ENCODE assay signal across 16 mouse cellular contexts in the genomic region with DNA sequence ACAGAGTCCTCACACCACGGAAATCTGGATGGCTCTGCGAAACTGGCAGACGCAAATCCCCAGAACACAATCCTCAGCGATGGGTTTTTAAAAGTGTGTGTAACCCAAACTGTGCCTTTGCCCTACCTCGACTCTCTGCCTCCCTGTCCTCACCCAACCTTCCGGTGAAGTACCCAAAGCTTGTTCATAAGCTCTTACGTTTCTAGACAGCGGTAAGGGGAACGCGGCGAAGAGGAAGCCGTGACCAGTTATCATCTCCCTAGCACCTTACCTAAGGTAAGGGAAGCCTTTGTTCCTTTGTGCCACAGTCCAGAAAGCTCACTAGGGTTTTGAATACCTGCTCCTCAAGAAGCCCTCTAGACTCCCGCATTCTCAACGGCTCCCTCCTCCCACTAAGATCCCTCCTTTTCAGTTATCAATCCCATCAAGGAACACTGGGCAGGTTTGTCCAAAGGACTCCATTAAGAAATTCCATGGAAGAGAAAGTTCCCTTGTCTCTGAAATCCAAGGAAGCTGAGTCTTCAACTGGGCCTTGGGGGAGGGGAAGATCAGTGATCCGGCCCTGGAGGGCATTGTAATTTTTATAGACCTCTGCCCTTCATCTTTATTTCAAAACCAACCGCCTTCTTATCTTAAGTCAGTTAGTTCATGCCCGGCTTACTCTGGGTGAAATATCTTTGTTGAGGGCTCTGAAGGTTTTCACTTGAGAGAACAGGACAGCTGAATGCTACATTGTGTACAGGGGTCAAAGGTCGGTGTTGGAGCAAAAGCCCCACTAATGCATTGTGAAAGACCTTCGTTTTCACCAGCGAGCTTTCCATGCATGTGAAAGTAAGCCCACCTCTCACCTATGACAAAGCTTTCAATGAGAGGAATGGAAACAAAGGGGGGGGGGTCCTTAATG.
DNase-seq lines count a peak whose midpoint lies in the region; ATAC-seq lines count a peak whose summit lies in the region.
"Had no signal": no experiment of that assay in that cellular context is flagged by ENCODE, and none has a peak within 500 bp of the region (broad histone marks: within the 10 kb centered on the region; RNA-seq: fewer than 3 reads in every experiment).

No protein-coding gene starts in this region.

- no peak overlapping the region for H3K4me3 ChIP-seq in heart, embryonic 11.5 days (ENCODE audit: low read depth, low read length)
- no peak overlapping the region for H3K4me3 ChIP-seq in heart, embryonic 12.5 days
- no peak overlapping the region for H3K4me3 ChIP-seq in neural tube, embryonic 11.5 days (ENCODE audit: low read depth, low read length)
- H3K4me3 ChIP-seq in neural tube, embryonic 15.5 days (replicated peaks), result no peak overlapping the region
- no peak overlapping the region for H3K4me3 ChIP-seq in intestine, embryonic 16.5 days (ENCODE audit: low read length)
- H3K4me3 ChIP-seq: hindbrain, embryonic 15.5 days had no signal

- peak; percentile 24 for DNase-seq in neural tube, embryonic 11.5 days (ENCODE audit: low spot score)
- no peak for DNase-seq in MN1 (ENCODE audit: low spot score)
- no peak for DNase-seq in gastrocnemius, postnatal 10 days
- no peak for DNase-seq in spleen, postnatal 14 days (ENCODE audit: low spot score in 2 of 2)
- DNase-seq: adrenal gland, postnatal 36 days; cerebellum, adult 2 months; gastrocnemius, postnatal 36 days; heart, postnatal 14 days; kidney, adult 2 months; thymus, adult 2 months had no signal

- no peak overlapping the region for H3K27ac ChIP-seq in heart, embryonic 11.5 days (ENCODE audit: low read depth, low read length)
- H3K27ac ChIP-seq in heart, embryonic 12.5 days (ENCODE audit: poor library complexity, severe bottlenecking), result no peak overlapping the region
- H3K27ac ChIP-seq in neural tube, embryonic 11.5 days (ENCODE audit: low read depth, low read length), result no peak overlapping the region
- no peak overlapping the region for H3K27ac ChIP-seq in neural tube, embryonic 15.5 days (replicated peaks)
- H3K27ac ChIP-seq in intestine, embryonic 16.5 days (ENCODE audit: low read length), result no peak overlapping the region
- H3K27ac ChIP-seq: hindbrain, embryonic 15.5 days had no signal

- no peaks in the 10 kb centered on the region for H3K9me3 ChIP-seq in heart, embryonic 11.5 days (replicated peaks; ENCODE audit: control insufficient read depth, low read length)
- no peaks in the 10 kb centered on the region for H3K9me3 ChIP-seq in heart, embryonic 12.5 days (replicated peaks)
- H3K9me3 ChIP-seq in neural tube, embryonic 11.5 days (ENCODE audit: control insufficient read depth, low read length), result no peaks in the 10 kb centered on the region
- no peaks in the 10 kb centered on the region for H3K9me3 ChIP-seq in neural tube, embryonic 15.5 days (replicated peaks)
- H3K9me3 ChIP-seq in intestine, embryonic 16.5 days (ENCODE audit: control insufficient read depth, low read length), result no peaks in the 10 kb centered on the region
- H3K9me3 ChIP-seq: hindbrain, embryonic 15.5 days had no signal

- ATAC-seq in heart, embryonic 11.5 days (replicated peaks; ENCODE audit: insufficient number of reproducible peaks, low FRiP score, low TSS enrichment), result no peak
- ATAC-seq in heart, embryonic 12.5 days (ENCODE audit: insufficient number of reproducible peaks, low FRiP score), result no peak
- ATAC-seq in neural tube, embryonic 11.5 days (ENCODE audit: insufficient read depth, low FRiP score, low TSS enrichment), result no peak
- no peak for ATAC-seq in neural tube, embryonic 15.5 days (ENCODE audit: low FRiP score)
- ATAC-seq in intestine, embryonic 16.5 days, result peak; percentile 74

- WGBS in heart, embryonic 11.5 days (ENCODE audit: insufficient replicate concordance), result 74% methylated on average over 20 of the region's 20 CpGs
- WGBS in heart, embryonic 12.5 days, result 77% methylated on average over 20 of the region's 20 CpGs
- 65% methylated on average over 20 of the region's 20 CpGs for WGBS in neural tube, embryonic 11.5 days
- WGBS in neural tube, embryonic 15.5 days, result 56% methylated on average over 20 of the region's 20 CpGs
- 75% methylated on average over 20 of the region's 20 CpGs for WGBS in intestine, embryonic 16.5 days

- H3K27me3 ChIP-seq in heart, embryonic 11.5 days (ENCODE audit: control insufficient read depth, insufficient read depth, low read length), result no peaks in the 10 kb centered on the region
- H3K27me3 ChIP-seq in heart, embryonic 12.5 days (replicated peaks), result no peaks in the 10 kb centered on the region
- H3K27me3 ChIP-seq in neural tube, embryonic 11.5 days (ENCODE audit: control insufficient read depth, insufficient read depth, low read length), result no peaks in the 10 kb centered on the region
- H3K27me3 ChIP-seq in neural tube, embryonic 15.5 days (replicated peaks), result no peaks in the 10 kb centered on the region
- no peaks in the 10 kb centered on the region for H3K27me3 ChIP-seq in intestine, embryonic 16.5 days (replicated peaks; ENCODE audit: control insufficient read depth, insufficient read depth, low read length)
- H3K27me3 ChIP-seq: hindbrain, embryonic 15.5 days had no signal

- no peaks in the 10 kb centered on the region for H3K36me3 ChIP-seq in heart, embryonic 11.5 days (ENCODE audit: control insufficient read depth, insufficient read depth, low read length)
- H3K36me3 ChIP-seq in heart, embryonic 12.5 days, result no peaks in the 10 kb centered on the region; the same call in 1 of the 2 replicates
- no peaks in the 10 kb centered on the region for H3K36me3 ChIP-seq in neural tube, embryonic 11.5 days (ENCODE audit: control insufficient read depth, insufficient read depth, low read length)
- no peaks in the 10 kb centered on the region for H3K36me3 ChIP-seq in neural tube, embryonic 15.5 days
- no peaks in the 10 kb centered on the region for H3K36me3 ChIP-seq in intestine, embryonic 16.5 days (ENCODE audit: control insufficient read depth, insufficient read depth, low read length)
- H3K36me3 ChIP-seq: hindbrain, embryonic 15.5 days had no signal

- no peak overlapping the region for H3K4me2 ChIP-seq in heart, embryonic 11.5 days
- H3K4me2 ChIP-seq in heart, embryonic 12.5 days, result no peak overlapping the region
- H3K4me2 ChIP-seq in neural tube, embryonic 11.5 days (ENCODE audit: low read depth), result no peak overlapping the region
- H3K4me2 ChIP-seq in neural tube, embryonic 15.5 days, result no peak overlapping the region
- H3K4me2 ChIP-seq in intestine, embryonic 16.5 days (ENCODE audit: low read depth, low read length), result no peak overlapping the region
- H3K4me2 ChIP-seq: hindbrain, embryonic 15.5 days; liver, embryonic 11.5 days had no signal

- peaks cover 34% of the 10 kb centered on the region for H3K4me1 ChIP-seq in heart, embryonic 11.5 days (ENCODE audit: control insufficient read depth, insufficient read depth, low read length)
- peaks cover 69% of the 10 kb centered on the region for H3K4me1 ChIP-seq in heart, embryonic 12.5 days (replicated peaks)
- peaks cover 8% of the 10 kb centered on the region for H3K4me1 ChIP-seq in neural tube, embryonic 11.5 days (ENCODE audit: control insufficient read depth, insufficient read depth, low read length)
- H3K4me1 ChIP-seq in neural tube, embryonic 15.5 days, result peaks cover 17% of the 10 kb centered on the region
- H3K4me1 ChIP-seq in intestine, embryonic 16.5 days (ENCODE audit: control insufficient read depth, insufficient read depth, low read length), result peaks cover 13% of the 10 kb centered on the region

- H3K9ac ChIP-seq in heart, embryonic 11.5 days (ENCODE audit: low read depth, low read length), result 0 out of 2 replicates have a peak overlapping the region, but pooled peaks have one; percentile 18
- H3K9ac ChIP-seq in heart, embryonic 12.5 days, result no peak overlapping the region
- no peak overlapping the region for H3K9ac ChIP-seq in neural tube, embryonic 11.5 days (ENCODE audit: low read length)
- no peak overlapping the region for H3K9ac ChIP-seq in neural tube, embryonic 15.5 days (replicated peaks)
- no peak overlapping the region for H3K9ac ChIP-seq in intestine, embryonic 16.5 days (ENCODE audit: low read depth, low read length)
- H3K9ac ChIP-seq: hindbrain, embryonic 15.5 days had no signal
